Mouse (Mus musculus) megakaryocyte, embryonic 14.5 days (primary cell): ENCODE measurements around the gene Babam2.

Experiments used
- FLI1 ChIP-seq: IDR thresholded peaks from 2 replicates; pipeline ENCODE4 v1.6.1; 2012; ENCODE audit warnings: low read length, inconsistent platforms, mixed read lengths
- GATA1 ChIP-seq: IDR thresholded peaks from 3 replicates; pipeline ENCODE4 v1.6.1; 2012; ENCODE audit warnings: mixed read lengths, low read length, inconsistent platforms, borderline replicate concordance

GRCm38 (mm10) chr5:31762773-31763172 is 65.3 kb downstream of the Babam2 start:
- TF ChIP-seq FLI1 = no peak
- TF ChIP-seq GATA1 = no peak
